8 mouse cellular contexts compared by ENCODE assay signal in genomic region chr12:69167656-69168460, GRCm38 (mm10). TPM values are rescaled to one million over a fixed set of nuclear protein-coding genes. Genes with fewer than 3 reads are reported as not detected.
DNase-seq lines count a peak whose midpoint lies in the region; ATAC-seq and TF ChIP-seq lines count a peak whose summit lies in the region.

No protein-coding gene starts in this region.

- 9% methylated on average over 18 of the region's 18 CpGs for WGBS in heart, embryonic 15.5 days
- WGBS in bone marrow, adult 2 months, result 5% methylated on average over 18 of the region's 18 CpGs
- 7% methylated on average over 18 of the region's 18 CpGs for WGBS in hindbrain, embryonic 13.5 days
- 7% methylated on average over 18 of the region's 18 CpGs for WGBS in midbrain, embryonic 13.5 days

- no peaks in the 10 kb centered on the region for H3K27me3 ChIP-seq in heart, embryonic 15.5 days
- no peaks in the 10 kb centered on the region for H3K27me3 ChIP-seq in hindbrain, embryonic 13.5 days
- H3K27me3 ChIP-seq in midbrain, embryonic 13.5 days, result no peaks in the 10 kb centered on the region

- no peaks in the 10 kb centered on the region for H3K36me3 ChIP-seq in heart, embryonic 15.5 days
- no peaks in the 10 kb centered on the region for H3K36me3 ChIP-seq in hindbrain, embryonic 13.5 days
- H3K36me3 ChIP-seq in midbrain, embryonic 13.5 days, result no peaks in the 10 kb centered on the region

- H3K27ac ChIP-seq in heart, embryonic 15.5 days, result peak overlapping the region; percentile 82
- H3K27ac ChIP-seq in bone marrow, adult 2 months (ENCODE audit: control insufficient read depth, insufficient read depth, low read depth, low read length, poor library complexity), result no peak overlapping the region; the same call in 1 of the 2 replicates
- H3K27ac ChIP-seq in hindbrain, embryonic 13.5 days, result peak overlapping the region; percentile 77
- H3K27ac ChIP-seq in midbrain, embryonic 13.5 days, result peak overlapping the region; percentile 71

- no peaks in the 10 kb centered on the region for H3K9me3 ChIP-seq in heart, embryonic 15.5 days (replicated peaks)
- H3K9me3 ChIP-seq in hindbrain, embryonic 13.5 days, result no peaks in the 10 kb centered on the region
- no peaks in the 10 kb centered on the region for H3K9me3 ChIP-seq in midbrain, embryonic 13.5 days

- no peak for DNase-seq in heart, postnatal 14 days
- no peak for DNase-seq in layer of hippocampus, adult 18-20 months (ENCODE audit: low spot score in 2 of 2)
- no peak for DNase-seq in urinary bladder, postnatal 14 days (ENCODE audit: low spot score)
- no peak for DNase-seq in frontal cortex, postnatal 10 days (ENCODE audit: low spot score in 2 of 2)

- H3K9ac ChIP-seq in heart, embryonic 15.5 days, result peak overlapping the region; percentile 59
- H3K9ac ChIP-seq in hindbrain, embryonic 13.5 days, result peak overlapping the region; percentile 72
- peak overlapping the region; percentile 65 for H3K9ac ChIP-seq in midbrain, embryonic 13.5 days (replicated peaks)

- intact Hi-C loops in heart, postnatal 14 days (cut with DNase I), result no loop called here

- H3K4me1 ChIP-seq in heart, embryonic 15.5 days (replicated peaks), result peaks cover 16% of the 10 kb centered on the region
- no peaks in the 10 kb centered on the region; the same call in 1 of the 2 replicates for H3K4me1 ChIP-seq in bone marrow, adult 2 months (ENCODE audit: control insufficient read depth, insufficient read depth, low read length)
- peaks cover 9% of the 10 kb centered on the region for H3K4me1 ChIP-seq in hindbrain, embryonic 13.5 days (replicated peaks)
- H3K4me1 ChIP-seq in midbrain, embryonic 13.5 days (replicated peaks), result peaks cover 16% of the 10 kb centered on the region

- peak overlapping the region; percentile 88 for H3K4me3 ChIP-seq in heart, embryonic 15.5 days
- H3K4me3 ChIP-seq in bone marrow, adult 2 months (replicated peaks; ENCODE audit: control insufficient read depth, low read depth, low read length), result peak overlapping the region; percentile 98
- peak overlapping the region; percentile 66 for H3K4me3 ChIP-seq in hindbrain, embryonic 13.5 days
- H3K4me3 ChIP-seq in midbrain, embryonic 13.5 days (replicated peaks), result peak overlapping the region; percentile 66

- peak overlapping the region; percentile 84 for H3K4me2 ChIP-seq in heart, embryonic 15.5 days
- peak overlapping the region; percentile 97 for H3K4me2 ChIP-seq in hindbrain, embryonic 13.5 days
- H3K4me2 ChIP-seq in midbrain, embryonic 13.5 days (replicated peaks), result peak overlapping the region; percentile 96

- TF ChIP-seq CTCF in bone marrow, adult 2 months (IDR thresholded peaks at IDR 0.05; ENCODE audit: control insufficient read depth, insufficient read depth, low read length), result no peak

- no peak for ATAC-seq in heart, embryonic 15.5 days (replicated peaks; ENCODE audit: insufficient number of reproducible peaks, insufficient read depth, low FRiP score, low read depth)
- peak; percentile 73 for ATAC-seq in hindbrain, embryonic 13.5 days (ENCODE audit: low FRiP score)
- peak; percentile 78 for ATAC-seq in midbrain, embryonic 13.5 days

- TF ChIP-seq POLR2A in bone marrow, adult 2 months (IDR thresholded peaks at IDR 0.05; ENCODE audit: borderline replicate concordance, control insufficient read depth, low read depth, low read length), result no peak

RNA-seq across cellular contexts. Expression of gene Lrr1, which starts 0.8 kb away (rescaled TPM):
- 10.4 and 12.6 TPM in 2 replicates for polyA plus RNA-seq in heart, embryonic 15.5 days (2015; fragmentation: Nextera tagmentation; extraction: Ambion mirVana)
- total RNA-seq in heart, postnatal 14 days (2021), result 1 to 10 TPM in 1 of 2 experiments, not detected in 1; 1.0 TPM
- 14.2 and 17.3 TPM in 2 replicates for polyA plus RNA-seq in bone marrow, adult 2 months (2011; ENCODE audit: insufficient read depth, insufficient read length, low replicate concordance, missing spikeins)
- polyA plus RNA-seq in hindbrain, embryonic 13.5 days (2015; fragmentation: Nextera tagmentation; extraction: Ambion mirVana), result 4.6 and 5.5 TPM in 2 replicates
- polyA plus RNA-seq in midbrain, embryonic 13.5 days (2015; fragmentation: Nextera tagmentation; extraction: Ambion mirVana), result 9.7 and 11.0 TPM in 2 replicates
- not detected for total RNA-seq in layer of hippocampus, adult 18-20 months (2021)

RNA-seq across cellular contexts. Expression of gene Rps29, which starts 8.9 kb away (rescaled TPM):
- polyA plus RNA-seq in heart, embryonic 15.5 days (2015; fragmentation: Nextera tagmentation; extraction: Ambion mirVana), result 1,037 and 1,363 TPM in 2 replicates
- 1,000 to 10,000 TPM; 1,350 to 1,379 TPM for total RNA-seq in heart, postnatal 14 days (2021)
- 1,025 and 1,436 TPM in 2 replicates for polyA plus RNA-seq in bone marrow, adult 2 months (2011; ENCODE audit: insufficient read depth, insufficient read length, low replicate concordance, missing spikeins)
- polyA plus RNA-seq in hindbrain, embryonic 13.5 days (2015; fragmentation: Nextera tagmentation; extraction: Ambion mirVana), result 1,307 and 1,397 TPM in 2 replicates
- 1,365 and 1,372 TPM in 2 replicates for polyA plus RNA-seq in midbrain, embryonic 13.5 days (2015; fragmentation: Nextera tagmentation; extraction: Ambion mirVana)
- 1,000 to 10,000 TPM; 1,313 to 1,405 TPM for total RNA-seq in layer of hippocampus, adult 18-20 months (2021)

RNA-seq across cellular contexts. Expression of gene Rpl36al, which starts 16.0 kb away (rescaled TPM):
- 376 and 496 TPM in 2 replicates for polyA plus RNA-seq in heart, embryonic 15.5 days (2015; fragmentation: Nextera tagmentation; extraction: Ambion mirVana)
- total RNA-seq in heart, postnatal 14 days (2021), result 100 to 1,000 TPM; 211 to 226 TPM
- polyA plus RNA-seq in bone marrow, adult 2 months (2011; ENCODE audit: insufficient read depth, insufficient read length, low replicate concordance, missing spikeins), result 622 and 901 TPM in 2 replicates
- 410 and 412 TPM in 2 replicates for polyA plus RNA-seq in hindbrain, embryonic 13.5 days (2015; fragmentation: Nextera tagmentation; extraction: Ambion mirVana)
- polyA plus RNA-seq in midbrain, embryonic 13.5 days (2015; fragmentation: Nextera tagmentation; extraction: Ambion mirVana), result 369 and 374 TPM in 2 replicates
- total RNA-seq in layer of hippocampus, adult 18-20 months (2021), result 100 to 1,000 TPM; 188 to 192 TPM

RNA-seq across cellular contexts. Expression of gene Mgat2, which starts 16.1 kb away (rescaled TPM):
- polyA plus RNA-seq in heart, embryonic 15.5 days (2015; fragmentation: Nextera tagmentation; extraction: Ambion mirVana), result 40.1 and 45.2 TPM in 2 replicates
- 10 to 100 TPM; 22.6 to 25.3 TPM for total RNA-seq in heart, postnatal 14 days (2021)
- 7.5 and 13.2 TPM in 2 replicates for polyA plus RNA-seq in bone marrow, adult 2 months (2011; ENCODE audit: insufficient read depth, insufficient read length, low replicate concordance, missing spikeins)
- 32.8 and 34.1 TPM in 2 replicates for polyA plus RNA-seq in hindbrain, embryonic 13.5 days (2015; fragmentation: Nextera tagmentation; extraction: Ambion mirVana)
- 32.0 and 35.0 TPM in 2 replicates for polyA plus RNA-seq in midbrain, embryonic 13.5 days (2015; fragmentation: Nextera tagmentation; extraction: Ambion mirVana)
- total RNA-seq in layer of hippocampus, adult 18-20 months (2021), result 10 to 100 TPM; 25.9 to 27.1 TPM

RNA-seq across cellular contexts. Expression of gene Gm49383, which starts 29.0 kb away (rescaled TPM):
- 14.3 and 16.2 TPM in 2 replicates for polyA plus RNA-seq in heart, embryonic 15.5 days (2015; fragmentation: Nextera tagmentation; extraction: Ambion mirVana)
- total RNA-seq in heart, postnatal 14 days (2021), result 1 to 10 TPM; 2.9 to 4.1 TPM
- 3.0 TPM in 1 of 2 replicates, not detected in the other for polyA plus RNA-seq in bone marrow, adult 2 months (2011; ENCODE audit: insufficient read depth, insufficient read length, low replicate concordance, missing spikeins)
- polyA plus RNA-seq in hindbrain, embryonic 13.5 days (2015; fragmentation: Nextera tagmentation; extraction: Ambion mirVana), result 16.8 and 18.8 TPM in 2 replicates
- polyA plus RNA-seq in midbrain, embryonic 13.5 days (2015; fragmentation: Nextera tagmentation; extraction: Ambion mirVana), result 20.7 and 24.5 TPM in 2 replicates
- total RNA-seq in layer of hippocampus, adult 18-20 months (2021), result 1 to 10 TPM; 5.0 to 5.4 TPM
